Mouse (Mus musculus) brain, embryonic 14.5 days (tissue): ENCODE measurements around the gene Nmnat3.

Experiments
- CTCF ChIP-seq: fragments of 200-500 bp; IDR thresholded peaks from 2 replicates; pipeline ENCODE4 v1.5.1; 2012; ENCODE audit warnings: inconsistent platforms, mild to moderate bottlenecking, moderate library complexity, borderline replicate concordance; ENCODE audit not compliant: insufficient read depth, insufficient read length; ENCODE audit errors: extremely low read depth
- POLR2A ChIP-seq: fragments of 200-500 bp; IDR thresholded peaks from 2 replicates; pipeline ENCODE4 v1.6.1; 2012; ENCODE audit warnings: mild to moderate bottlenecking, inconsistent platforms, borderline replicate concordance; ENCODE audit not compliant: poor library complexity, insufficient read depth, insufficient read length, severe bottlenecking; ENCODE audit errors: extremely low read depth

GRCm38 (mm10) chr9:98401611-98402010, 114.4 kb downstream of the Nmnat3 start:
- TF ChIP-seq CTCF: no peak
- no peak for TF ChIP-seq POLR2A
